Mouse (Mus musculus): ENCODE measurements around the gene Fam81b. TPM values are rescaled to one million over a fixed set of nuclear protein-coding genes. Genes with fewer than 3 reads are reported as not detected.

The Fam81b gene
- polyA plus RNA-seq, 1 experiment from 2014 or later: 0.30 TPM

DNA sequence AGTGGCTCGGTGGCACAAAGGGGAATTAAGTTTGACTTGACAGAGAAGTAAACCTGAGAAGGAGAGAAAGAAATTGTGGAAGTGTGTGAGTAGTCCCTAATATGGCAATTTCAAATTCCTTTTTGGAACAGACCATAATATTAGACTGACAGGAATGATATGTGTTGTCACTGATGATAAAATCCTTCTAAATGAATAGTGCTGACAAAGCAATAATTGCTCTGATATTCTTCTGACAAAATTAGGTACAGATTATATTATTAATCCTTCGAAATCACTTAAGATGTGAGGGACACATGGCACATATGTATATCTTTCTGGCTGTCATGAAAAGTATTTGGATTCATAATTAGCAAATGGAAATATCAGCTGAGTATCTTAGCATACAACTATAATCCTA lies 89.9 kb downstream of the Fam81b start:
- H3K27me3 ChIP-seq (ENCODE audit: control insufficient read depth, insufficient read depth, low read length): no peaks in the 10 kb centered on the region
- no peaks in the 10 kb centered on the region for H3K36me3 ChIP-seq (ENCODE audit: control insufficient read depth, insufficient read depth, low read length)
- no peak overlapping the region for H3K27ac ChIP-seq (replicated peaks; ENCODE audit: low read depth, low read length)
- no peak overlapping the region for H3K4me2 ChIP-seq (ENCODE audit: low read length)
- no peak overlapping the region for H3K4me3 ChIP-seq (replicated peaks; ENCODE audit: low read depth, low read length)
- 94% methylated on average over 2 of the region's 2 CpGs for WGBS
- H3K9ac ChIP-seq (replicated peaks; ENCODE audit: low read length): no peak overlapping the region
- ATAC-seq (ENCODE audit: low FRiP score, low TSS enrichment): no peak
- no peaks in the 10 kb centered on the region for H3K9me3 ChIP-seq (ENCODE audit: control insufficient read depth, low read length)
- DNase-seq: no peak
- no peaks in the 10 kb centered on the region for H3K4me1 ChIP-seq (ENCODE audit: control insufficient read depth, insufficient read depth, low read length)

DNA sequence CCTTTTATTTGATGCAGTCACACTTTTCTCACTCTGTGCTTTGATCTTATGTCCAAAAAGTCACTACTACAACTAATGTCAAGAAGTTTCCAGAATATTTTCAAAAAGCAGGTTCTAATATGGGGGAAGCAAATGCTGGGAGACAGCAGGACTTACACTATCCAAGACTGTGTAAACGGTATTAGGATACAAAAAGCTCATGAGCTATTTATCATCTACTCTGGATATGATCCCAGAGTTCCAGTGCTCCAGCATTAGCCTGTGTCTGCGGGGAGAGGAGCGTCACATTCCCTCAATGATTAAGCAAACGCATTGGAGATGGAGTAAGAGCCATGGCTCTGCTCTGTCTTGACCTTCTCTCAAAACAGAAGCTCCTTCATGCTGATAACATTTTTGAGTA lies 104.9 kb downstream of the Fam81b start:
- Histone ChIP-seq H3K36me3 (ENCODE audit: control insufficient read depth, insufficient read depth, low read length) (no peaks in the 10 kb centered on the region), H3K9ac (replicated peaks; ENCODE audit: low read length) (no peak overlapping the region), H3K4me2 (ENCODE audit: low read length) (no peak overlapping the region), H3K27me3 (ENCODE audit: control insufficient read depth, insufficient read depth, low read length) (no peaks in the 10 kb centered on the region), H3K27ac (replicated peaks; ENCODE audit: low read depth, low read length) (no peak overlapping the region), H3K4me3 (replicated peaks; ENCODE audit: low read depth, low read length) (no peak overlapping the region), H3K4me1 (ENCODE audit: control insufficient read depth, insufficient read depth, low read length) (no peaks in the 10 kb centered on the region), H3K9me3 (ENCODE audit: control insufficient read depth, low read length) (no peaks in the 10 kb centered on the region)
- ATAC-seq (ENCODE audit: low FRiP score, low TSS enrichment): no peak
- DNase-seq: no peak
- 94% methylated on average over 4 of the region's 4 CpGs for WGBS

DNA sequence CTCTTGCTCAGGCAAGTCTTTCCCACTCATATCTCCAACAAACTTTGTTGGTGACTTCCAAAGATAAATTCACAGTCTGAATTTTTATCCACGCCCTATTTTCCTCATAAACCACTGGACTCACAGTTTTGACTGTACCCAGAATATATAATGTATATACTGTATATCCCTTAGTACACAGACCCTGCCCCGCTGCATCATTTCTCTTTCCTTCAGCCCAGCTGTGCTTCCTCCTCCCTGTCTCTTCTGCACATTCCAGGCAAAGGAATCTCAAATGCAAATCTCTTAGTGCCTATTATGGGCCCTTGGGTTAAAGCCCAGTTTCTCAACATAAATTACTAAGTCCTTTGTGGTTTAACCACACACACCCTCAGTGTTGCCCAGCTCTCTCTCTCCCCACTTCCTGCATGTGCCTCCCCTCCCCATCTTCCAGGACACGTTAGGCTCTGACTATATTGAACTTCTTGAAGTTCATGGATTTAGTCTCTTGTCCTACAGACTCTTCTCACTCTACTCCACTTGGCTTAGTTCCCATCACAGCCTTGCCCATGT lies 107.5 kb downstream of the Fam81b start:
- H3K27ac ChIP-seq (replicated peaks; ENCODE audit: low read depth, low read length): no peak overlapping the region
- WGBS: 91% methylated on average over 3 of the region's 3 CpGs
- H3K27me3 ChIP-seq (ENCODE audit: control insufficient read depth, insufficient read depth, low read length): no peaks in the 10 kb centered on the region

DNA sequence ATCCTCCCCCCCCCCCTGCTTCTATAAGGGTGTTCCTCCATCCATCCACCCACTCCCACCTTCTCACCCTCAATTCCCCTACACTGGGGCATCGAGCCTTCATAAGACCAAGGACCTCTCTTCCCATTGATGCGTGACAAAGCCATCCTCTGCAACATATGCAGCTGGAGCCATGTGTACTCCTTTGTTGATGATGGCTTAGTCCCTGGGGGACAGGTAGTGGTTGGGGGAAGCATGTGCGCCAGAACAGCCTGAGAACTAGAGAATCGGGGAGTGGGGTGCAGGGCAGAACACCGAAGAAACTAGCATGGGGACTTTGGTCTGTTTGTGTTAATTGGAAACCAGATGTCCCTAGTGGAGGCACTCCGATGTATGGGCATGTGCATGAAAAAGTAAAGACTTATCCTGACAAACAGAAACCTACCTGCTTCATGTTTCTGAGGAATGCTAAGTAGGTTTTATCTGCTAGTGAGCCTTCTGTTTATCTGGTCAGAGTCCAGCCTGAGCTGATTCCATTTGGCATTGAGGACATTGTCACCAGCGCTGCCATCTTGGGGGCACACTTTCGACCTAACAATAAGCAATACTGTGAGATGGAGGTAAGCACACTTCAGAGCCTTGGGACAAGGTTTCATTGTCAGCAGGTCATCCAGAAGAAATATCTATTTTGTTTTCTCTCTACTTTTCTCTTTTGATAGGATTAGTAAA lies 109.3 kb downstream of the Fam81b start:
- ATAC-seq (ENCODE audit: low FRiP score, low TSS enrichment) (no peak), DNase-seq (no peak)
- no peak overlapping the region for H3K27ac ChIP-seq (replicated peaks; ENCODE audit: low read depth, low read length)
- peaks cover 18% of the 10 kb centered on the region for H3K36me3 ChIP-seq (ENCODE audit: control insufficient read depth, insufficient read depth, low read length)
- no peaks in the 10 kb centered on the region for H3K4me1 ChIP-seq (ENCODE audit: control insufficient read depth, insufficient read depth, low read length)
- H3K9me3 ChIP-seq (ENCODE audit: control insufficient read depth, low read length): no peaks in the 10 kb centered on the region
- no peaks in the 10 kb centered on the region for H3K27me3 ChIP-seq (ENCODE audit: control insufficient read depth, insufficient read depth, low read length)
- no peak overlapping the region for H3K9ac ChIP-seq (replicated peaks; ENCODE audit: low read length)
- H3K4me3 ChIP-seq (replicated peaks; ENCODE audit: low read depth, low read length): no peak overlapping the region
- WGBS: 92% methylated on average over 8 of the region's 8 CpGs
- no peak overlapping the region for H3K4me2 ChIP-seq (ENCODE audit: low read length)

More for the DNA sequence above, 107.5 kb downstream of the Fam81b start:
- Histone ChIP-seq H3K9ac (replicated peaks; ENCODE audit: low read length) (no peak overlapping the region), H3K36me3 (ENCODE audit: control insufficient read depth, insufficient read depth, low read length) (peaks cover 5% of the 10 kb centered on the region; the same call in 1 of the 2 replicates), H3K4me3 (replicated peaks; ENCODE audit: low read depth, low read length) (no peak overlapping the region), H3K9me3 (ENCODE audit: control insufficient read depth, low read length) (no peaks in the 10 kb centered on the region), H3K4me2 (ENCODE audit: low read length) (no peak overlapping the region), H3K4me1 (ENCODE audit: control insufficient read depth, insufficient read depth, low read length) (no peaks in the 10 kb centered on the region)
- ATAC-seq (ENCODE audit: low FRiP score, low TSS enrichment) (no peak), DNase-seq (no peak)

DNA sequence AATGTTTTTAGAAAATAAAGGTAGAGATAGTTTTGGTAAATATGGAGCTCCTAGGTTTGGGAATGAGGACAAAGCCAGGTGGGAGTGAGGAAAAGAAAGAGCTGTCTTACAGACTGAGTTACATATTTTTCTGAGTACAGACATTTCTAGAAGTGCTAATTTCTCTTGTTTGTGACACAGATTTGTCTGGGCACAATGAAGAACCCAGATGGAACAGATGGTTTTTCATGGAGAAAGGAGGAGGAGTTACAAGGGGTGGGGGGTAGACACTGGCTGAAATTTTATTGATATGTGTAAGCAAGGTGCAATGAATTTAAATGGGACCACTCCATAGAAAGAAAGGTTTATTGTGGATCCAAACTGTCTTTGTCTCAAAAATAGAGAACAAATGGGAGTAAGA lies 109.9 kb downstream of the Fam81b start:
- no peak for ATAC-seq (ENCODE audit: low FRiP score, low TSS enrichment)
- H3K4me1 ChIP-seq (ENCODE audit: control insufficient read depth, insufficient read depth, low read length): no peaks in the 10 kb centered on the region
- H3K9me3 ChIP-seq (ENCODE audit: control insufficient read depth, low read length): no peaks in the 10 kb centered on the region
- no peak overlapping the region for H3K27ac ChIP-seq (replicated peaks; ENCODE audit: low read depth, low read length)
- no peak for DNase-seq
- H3K9ac ChIP-seq (replicated peaks; ENCODE audit: low read length): no peak overlapping the region
- H3K27me3 ChIP-seq (ENCODE audit: control insufficient read depth, insufficient read depth, low read length): no peaks in the 10 kb centered on the region
- no peak overlapping the region for H3K4me3 ChIP-seq (replicated peaks; ENCODE audit: low read depth, low read length)
- H3K4me2 ChIP-seq (ENCODE audit: low read length): no peak overlapping the region
- peaks cover 22% of the 10 kb centered on the region for H3K36me3 ChIP-seq (ENCODE audit: control insufficient read depth, insufficient read depth, low read length)

DNA sequence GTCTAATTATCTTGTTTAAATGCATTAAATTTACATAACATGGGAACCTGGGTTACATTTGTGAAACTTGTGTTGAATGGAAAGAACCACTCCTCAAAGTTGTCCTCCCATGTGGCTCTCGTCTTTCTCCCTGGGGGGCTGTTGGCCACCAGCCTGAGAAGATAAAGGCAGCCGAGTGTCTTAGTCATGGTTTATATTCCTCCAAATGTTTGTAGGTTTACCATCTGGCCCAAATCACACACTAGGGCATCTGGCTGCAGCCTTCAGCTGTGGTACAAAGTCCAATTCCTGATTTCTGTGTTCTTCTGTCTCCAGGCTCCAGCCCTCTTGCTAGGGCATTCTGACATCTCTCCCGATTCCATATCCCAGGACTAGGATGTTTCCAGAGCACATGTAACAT lies 114.6 kb downstream of the Fam81b start:
- Histone ChIP-seq H3K4me2 (ENCODE audit: low read length) (no peak overlapping the region), H3K9me3 (ENCODE audit: control insufficient read depth, low read length) (no peaks in the 10 kb centered on the region), H3K27ac (replicated peaks; ENCODE audit: low read depth, low read length) (no peak overlapping the region), H3K4me1 (ENCODE audit: control insufficient read depth, insufficient read depth, low read length) (no peaks in the 10 kb centered on the region), H3K9ac (replicated peaks; ENCODE audit: low read length) (no peak overlapping the region), H3K36me3 (ENCODE audit: control insufficient read depth, insufficient read depth, low read length) (peaks cover 46% of the 10 kb centered on the region), H3K27me3 (ENCODE audit: control insufficient read depth, insufficient read depth, low read length) (no peaks in the 10 kb centered on the region), H3K4me3 (replicated peaks; ENCODE audit: low read depth, low read length) (no peak overlapping the region)
- WGBS: 84% methylated on average over 3 of the region's 3 CpGs
- ATAC-seq (ENCODE audit: low FRiP score, low TSS enrichment) (no peak), DNase-seq (no peak)

DNA sequence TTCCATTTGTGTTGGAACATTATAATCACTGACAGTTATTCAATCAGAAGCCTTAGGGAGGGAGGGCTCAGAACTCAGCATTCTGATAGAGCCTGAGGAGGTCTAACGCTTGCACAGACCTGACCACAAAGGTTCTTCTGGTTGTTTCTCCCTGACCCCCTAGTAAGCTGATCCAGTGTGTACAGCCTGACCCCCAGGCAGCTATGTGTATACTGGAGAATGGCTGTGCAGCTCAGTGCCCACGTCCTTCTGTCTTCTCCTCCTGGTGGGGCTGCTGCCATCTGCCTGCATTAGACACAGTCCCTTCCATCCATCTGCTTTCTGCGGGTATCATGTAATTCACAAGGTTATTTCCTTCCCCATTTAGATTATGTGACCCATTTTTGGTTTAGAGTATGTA lies 115.7 kb downstream of the Fam81b start:
- Histone ChIP-seq H3K27me3 (ENCODE audit: control insufficient read depth, insufficient read depth, low read length) (no peaks in the 10 kb centered on the region), H3K27ac (replicated peaks; ENCODE audit: low read depth, low read length) (no peak overlapping the region), H3K4me3 (replicated peaks; ENCODE audit: low read depth, low read length) (no peak overlapping the region), H3K9ac (replicated peaks; ENCODE audit: low read length) (no peak overlapping the region), H3K9me3 (ENCODE audit: control insufficient read depth, low read length) (no peaks in the 10 kb centered on the region), H3K36me3 (ENCODE audit: control insufficient read depth, insufficient read depth, low read length) (peaks cover 46% of the 10 kb centered on the region), H3K4me2 (ENCODE audit: low read length) (no peak overlapping the region), H3K4me1 (ENCODE audit: control insufficient read depth, insufficient read depth, low read length) (no peaks in the 10 kb centered on the region)
- no peak for ATAC-seq (ENCODE audit: low FRiP score, low TSS enrichment)
- no peak for DNase-seq
- 79% methylated on average over 3 of the region's 3 CpGs for WGBS

DNA sequence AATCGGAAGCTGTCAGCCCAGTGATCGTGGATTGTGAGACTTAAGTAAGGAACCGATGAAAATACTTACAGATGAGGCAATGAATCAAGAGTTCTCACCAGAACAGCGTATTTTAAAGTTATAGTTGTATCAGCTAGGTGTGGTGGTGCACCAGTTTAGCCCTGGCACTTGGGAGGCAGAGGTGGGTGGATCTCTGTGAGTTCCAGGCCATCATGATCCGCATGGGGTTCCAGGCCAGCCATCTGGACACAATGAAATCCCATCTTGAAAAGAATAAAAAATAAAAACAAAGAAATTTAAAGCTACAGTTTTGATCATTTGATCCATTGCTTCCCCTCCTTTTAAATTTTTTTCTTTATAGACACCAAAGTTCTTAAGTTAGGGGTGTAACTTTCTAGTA lies 117.2 kb downstream of the Fam81b start:
- H3K9ac ChIP-seq (replicated peaks; ENCODE audit: low read length): no peak overlapping the region
- no peak overlapping the region for H3K4me2 ChIP-seq (ENCODE audit: low read length)
- peaks cover 48% of the 10 kb centered on the region for H3K36me3 ChIP-seq (ENCODE audit: control insufficient read depth, insufficient read depth, low read length)
- no peak overlapping the region for H3K4me3 ChIP-seq (replicated peaks; ENCODE audit: low read depth, low read length)
- H3K27ac ChIP-seq (replicated peaks; ENCODE audit: low read depth, low read length): no peak overlapping the region
- H3K4me1 ChIP-seq (ENCODE audit: control insufficient read depth, insufficient read depth, low read length): no peaks in the 10 kb centered on the region
- 96% methylated on average over 5 of the region's 5 CpGs for WGBS
- ATAC-seq (ENCODE audit: low FRiP score, low TSS enrichment) (no peak), DNase-seq (no peak)
- H3K27me3 ChIP-seq (ENCODE audit: control insufficient read depth, insufficient read depth, low read length): no peaks in the 10 kb centered on the region
- no peaks in the 10 kb centered on the region for H3K9me3 ChIP-seq (ENCODE audit: control insufficient read depth, low read length)

DNA sequence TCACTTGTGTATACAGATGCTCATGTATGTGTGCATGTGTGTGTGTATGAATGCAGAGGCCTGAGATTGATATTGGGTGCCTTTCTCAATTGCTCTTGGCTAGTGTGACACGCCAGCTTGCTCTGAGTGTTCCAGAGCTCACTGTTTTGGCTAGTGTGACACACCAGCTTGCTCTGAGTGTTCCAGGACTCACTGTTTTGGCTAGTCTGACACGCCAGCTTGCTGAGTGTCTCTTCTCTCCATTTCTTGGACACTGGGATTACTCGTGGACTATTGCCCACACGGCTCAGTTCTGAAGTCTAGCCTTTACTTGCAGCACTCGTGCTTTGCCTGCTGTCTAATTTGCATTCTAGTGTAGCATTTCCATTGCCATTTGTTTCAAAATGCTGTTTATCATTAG lies 126.2 kb downstream of the Fam81b start:
- no peaks in the 10 kb centered on the region for H3K4me1 ChIP-seq (ENCODE audit: control insufficient read depth, insufficient read depth, low read length)
- DNase-seq (no peak), ATAC-seq (ENCODE audit: low FRiP score, low TSS enrichment) (no peak)
- no peaks in the 10 kb centered on the region for H3K9me3 ChIP-seq (ENCODE audit: control insufficient read depth, low read length)
- no peak overlapping the region for H3K4me3 ChIP-seq (replicated peaks; ENCODE audit: low read depth, low read length)
- WGBS: 95% methylated on average over 5 of the region's 5 CpGs
- H3K27me3 ChIP-seq (ENCODE audit: control insufficient read depth, insufficient read depth, low read length): no peaks in the 10 kb centered on the region
- H3K27ac ChIP-seq (replicated peaks; ENCODE audit: low read depth, low read length): no peak overlapping the region
- peaks cover 29% of the 10 kb centered on the region for H3K36me3 ChIP-seq (ENCODE audit: control insufficient read depth, insufficient read depth, low read length)
- no peak overlapping the region for H3K9ac ChIP-seq (replicated peaks; ENCODE audit: low read length)
- H3K4me2 ChIP-seq (ENCODE audit: low read length): no peak overlapping the region

All from midbrain, embryonic 14.5 days (tissue).